Mouse (Mus musculus) heart, embryonic 13.5 days (tissue): Measurements from ENCODE around the gene Gm21985. TPM values are rescaled to one million over a fixed set of nuclear protein-coding genes. Genes with fewer than 3 reads are reported as not detected.
A peak's percentile ranks its signal among the peaks of the same experiment; 100 is the strongest.
"Not testable (repeated sequence)": the region's sequence is repeated elsewhere in the genome, so short reads cannot be mapped to it uniquely, and the experiment has no call there.

Experiments used
- ATAC-seq: fragments of 200-750 bp; cut with Nextera tagmentation; 2 replicates; pipeline ENCODE4 v1.8.0; 2017; ENCODE audit warnings: moderate TSS enrichment; ENCODE audit not compliant: insufficient number of reproducible peaks, low FRiP score, low TSS enrichment; ENCODE audit errors: extremely low read depth
- H3K27ac ChIP-seq: fragments of 300-500 bp; sonication (generic); replicated peaks from 2 replicates; pipeline ENCODE4 v1.5.1; 2015; ENCODE audit warnings: moderate library complexity, mild to moderate bottlenecking, inconsistent platforms
- H3K27me3 ChIP-seq: fragments of 300-500 bp; sonication (generic); replicated peaks from 2 replicates; pipeline ENCODE4 v1.6.1; 2015; ENCODE audit warnings: mild to moderate bottlenecking, inconsistent platforms
- H3K36me3 ChIP-seq: fragments of 300-500 bp; sonication (generic); 2 replicates; pipeline ENCODE4 v1.6.1; 2015; ENCODE audit warnings: mild to moderate bottlenecking, inconsistent platforms
- H3K4me1 ChIP-seq: fragments of 300-500 bp; sonication (generic); 2 replicates; pipeline ENCODE4 v1.6.1; 2015; ENCODE audit warnings: inconsistent platforms
- H3K4me2 ChIP-seq: fragments of 300-500 bp; sonication (generic); 2 replicates; pipeline ENCODE4 v1.6.1; 2015; ENCODE audit warnings: inconsistent platforms, mild to moderate bottlenecking, moderate library complexity
- H3K4me3 ChIP-seq: fragments of 300-500 bp; sonication (generic); 2 replicates; pipeline ENCODE4 v1.5.1; 2015; ENCODE audit warnings: moderate library complexity, mild to moderate bottlenecking, inconsistent platforms
- H3K9ac ChIP-seq: fragments of 300-500 bp; sonication (generic); 2 replicates; pipeline ENCODE4 v1.6.1; 2015; ENCODE audit warnings: inconsistent platforms, mild to moderate bottlenecking, moderate library complexity
- H3K9me3 ChIP-seq: fragments of 300-500 bp; sonication (generic); 2 replicates; pipeline ENCODE4 v1.6.1; 2016; ENCODE audit warnings: inconsistent platforms
- WGBS: fragments of 180-500 bp; shearing (Covaris S2); methylation state at CpG from one replicate; pipeline ENCODE4 v1.1.7; 2015; ENCODE audit warnings: mixed read lengths; 5-methylcytosine and 5-hydroxymethylcytosine counted together
- polyA plus RNA-seq: library from polyadenylated mRNA; unstranded; fragments of >200 nt; fragmentation: Nextera tagmentation; extraction: Ambion mirVana; gene quantifications from 2 replicates; pipeline ENCODE4 v1.2.1, GENCODE M21; 2015

Gene Gm21985
- polyA plus RNA-seq, 1 experiment from 2014 or later = not detected

DNA sequence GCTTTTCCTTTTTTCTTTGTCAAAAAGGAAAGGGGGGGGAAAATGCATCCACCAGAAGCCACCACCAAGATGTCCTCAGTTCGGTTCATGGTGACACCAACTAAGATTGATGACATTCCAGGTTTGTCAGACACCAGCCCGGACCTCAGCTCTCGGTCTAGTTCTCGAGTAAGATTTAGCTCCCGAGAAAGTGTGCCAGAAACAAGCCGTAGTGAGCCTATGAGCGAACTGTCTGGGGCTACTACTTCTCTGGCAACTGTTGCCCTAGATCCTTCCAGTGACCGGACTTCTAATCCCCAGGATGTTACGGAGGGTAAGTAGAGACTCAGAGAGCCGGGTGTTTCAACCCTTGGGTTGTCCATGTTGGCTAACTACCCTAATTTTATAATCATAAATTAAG, 666 bp downstream of the Gm21985 start:
- Histone ChIP-seq H3K9ac (peak overlapping the region; percentile 90), H3K9me3 (no peaks in the 10 kb centered on the region), H3K27ac (peak overlapping the region; percentile 95), H3K36me3 (0 out of 2 replicates have a peak, but pooled peaks cover 3% of the 10 kb centered on the region), H3K4me2 (peak overlapping the region; percentile 80), H3K4me1 (peaks cover 62% of the 10 kb centered on the region), H3K4me3 (peak overlapping the region; percentile 83), H3K27me3 (no peaks in the 10 kb centered on the region)
- ATAC-seq = no peak
- 30% methylated on average over 10 of the region's 10 CpGs for WGBS

DNA sequence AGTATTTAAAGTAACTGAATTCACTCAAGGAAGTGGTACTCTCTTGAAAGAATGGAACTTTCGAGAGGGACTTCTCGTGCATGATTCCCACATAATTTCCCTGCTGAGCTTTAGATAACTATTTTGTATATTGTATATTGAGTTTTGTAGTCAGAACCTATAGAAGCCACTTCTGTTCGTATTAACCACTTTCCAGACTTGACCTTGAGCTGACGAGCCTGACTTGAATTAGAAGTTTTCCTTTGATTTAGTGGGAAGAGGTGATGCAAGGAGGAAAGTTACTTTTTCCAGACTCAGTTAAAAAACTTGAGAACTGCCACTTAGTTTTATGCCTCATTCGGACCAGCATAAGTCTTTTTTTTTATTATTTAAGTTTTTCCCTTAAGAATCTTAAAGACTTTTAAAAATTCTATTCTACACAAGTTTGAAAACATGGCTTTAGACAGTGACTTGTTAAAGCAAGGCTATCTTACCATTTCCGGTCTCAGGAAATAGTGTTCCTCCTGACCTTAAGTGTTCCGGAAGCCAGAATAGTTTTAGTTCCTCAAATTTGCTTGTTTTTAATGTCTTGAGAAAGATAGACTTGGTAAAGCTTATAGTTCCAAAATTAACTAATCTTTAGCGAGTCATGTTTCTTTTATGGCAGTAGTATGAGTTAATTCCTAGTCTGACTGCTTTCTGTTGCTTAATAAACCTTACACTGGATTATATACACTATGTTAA, 1.6 kb downstream of the Gm21985 start:
- Histone ChIP-seq H3K27ac (0 out of 2 replicates have a peak overlapping the region, but pooled peaks have one; percentile 28), H3K4me2 (peak overlapping the region; percentile 80), H3K27me3 (no peaks in the 10 kb centered on the region), H3K9me3 (no peaks in the 10 kb centered on the region), H3K4me3 (peak overlapping the region; percentile 83), H3K9ac (peak overlapping the region; percentile 90), H3K36me3 (0 out of 2 replicates have a peak, but pooled peaks cover 3% of the 10 kb centered on the region), H3K4me1 (peaks cover 57% of the 10 kb centered on the region)
- ATAC-seq = no peak
- WGBS = 54% methylated on average over 8 of the region's 8 CpGs

DNA sequence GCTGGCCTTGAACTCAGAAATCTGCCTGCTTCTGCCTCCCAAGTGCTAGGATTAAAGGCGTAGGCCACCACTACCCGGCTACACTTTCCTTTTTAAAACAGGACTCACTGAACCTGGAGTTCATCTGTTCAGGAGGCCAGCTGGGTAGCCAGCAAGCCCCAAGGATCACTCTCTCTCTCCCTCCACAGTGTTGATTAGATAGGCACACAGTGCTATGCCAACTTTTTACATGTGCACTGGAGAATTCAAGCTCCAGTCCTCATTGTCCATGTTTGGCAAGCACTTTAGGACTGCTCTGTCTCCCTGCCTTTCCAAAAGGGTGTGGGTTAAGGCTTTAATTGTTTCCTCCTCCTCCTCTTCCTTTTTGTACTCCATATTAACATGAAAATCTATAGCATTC, 3.9 kb downstream of the Gm21985 start:
- 34% methylated on average over 2 of the region's 2 CpGs for WGBS
- Histone ChIP-seq H3K9me3 (no peaks in the 10 kb centered on the region), H3K27ac (peak overlapping the region; percentile 68), H3K4me1 (peaks cover 46% of the 10 kb centered on the region), H3K36me3 (peaks cover 9% of the 10 kb centered on the region), H3K9ac (0 out of 2 replicates have a peak overlapping the region, but pooled peaks have one; percentile 24), H3K27me3 (no peaks in the 10 kb centered on the region), H3K4me3 (no peak overlapping the region), H3K4me2 (peak overlapping the region; percentile 28)
- ATAC-seq = no peak

DNA sequence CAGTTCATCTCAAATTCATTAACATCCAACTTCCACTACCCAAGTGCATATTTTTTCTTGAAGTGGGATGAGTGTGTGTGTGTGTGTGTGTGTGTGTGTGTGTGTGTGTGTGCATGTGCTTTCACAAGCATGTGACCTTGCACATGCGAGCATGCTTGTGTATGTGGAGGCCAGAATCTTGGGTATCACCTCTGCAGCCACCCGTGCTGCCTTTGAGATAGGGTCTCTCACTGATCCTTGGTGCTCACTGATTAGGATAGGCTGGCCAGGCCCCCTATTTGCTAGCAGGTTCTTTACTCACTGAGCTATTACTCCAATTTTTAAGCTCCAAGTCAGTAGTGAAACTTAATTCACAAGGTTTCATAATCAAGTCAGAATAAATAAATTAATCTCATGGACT, 6.8 kb downstream of the Gm21985 start:
- Histone ChIP-seq H3K36me3 (peaks cover 17% of the 10 kb centered on the region), H3K27me3 (no peaks in the 10 kb centered on the region), H3K9ac (no peak overlapping the region), H3K27ac (no peak overlapping the region), H3K4me2 (no peak overlapping the region), H3K4me1 (peaks cover 29% of the 10 kb centered on the region), H3K9me3 (no peaks in the 10 kb centered on the region), H3K4me3 (no peak overlapping the region)
- ATAC-seq = no peak
- 65% methylated on average over 2 of the region's 2 CpGs for WGBS

DNA sequence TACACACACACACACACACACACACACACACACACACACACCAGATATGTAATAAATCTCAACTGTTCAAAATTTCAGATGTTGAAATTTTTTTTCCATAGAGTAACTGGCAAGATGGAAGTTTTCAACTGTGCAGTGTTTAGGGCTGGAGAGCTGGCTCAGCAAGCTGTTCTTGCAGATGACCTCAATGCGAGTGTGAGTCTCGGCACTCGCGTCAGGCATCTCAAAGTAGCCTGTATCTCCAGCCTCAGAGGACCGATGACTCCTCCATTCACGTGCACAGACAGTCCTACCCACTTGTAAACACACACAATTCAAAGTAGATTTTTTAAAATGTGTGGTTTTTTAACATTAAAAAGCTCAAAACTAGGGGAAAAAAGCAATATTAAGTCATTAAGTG, 7.4 kb downstream of the Gm21985 start:
- Histone ChIP-seq H3K27ac (no peak overlapping the region), H3K4me3 (no peak overlapping the region), H3K9me3 (no peaks in the 10 kb centered on the region), H3K36me3 (peaks cover 17% of the 10 kb centered on the region), H3K27me3 (no peaks in the 10 kb centered on the region), H3K4me1 (peaks cover 25% of the 10 kb centered on the region), H3K9ac (no peak overlapping the region), H3K4me2 (no peak overlapping the region)
- no peak for ATAC-seq
- 81% methylated on average over 6 of the region's 6 CpGs for WGBS

DNA sequence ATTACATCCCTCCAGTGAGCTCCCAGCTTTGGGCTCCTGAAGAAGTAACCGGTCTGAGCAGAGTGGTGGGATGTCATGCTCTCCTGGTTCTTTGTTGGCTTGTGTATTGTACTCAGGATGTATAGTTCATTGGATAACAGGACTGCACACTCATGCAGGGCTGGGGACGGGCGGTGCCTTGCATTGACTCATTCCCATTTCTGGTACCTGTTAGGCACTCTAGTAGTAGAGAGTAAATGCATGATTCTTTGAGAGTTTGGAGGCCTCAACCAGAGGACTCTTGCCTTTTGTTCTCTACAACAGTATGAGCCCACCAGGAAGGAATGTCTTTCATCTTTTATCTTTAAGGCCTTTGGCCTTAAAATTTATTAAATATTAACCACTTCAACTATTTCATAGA, 10.8 kb downstream of the Gm21985 start:
- H3K27ac ChIP-seq = no peak overlapping the region
- no peaks in the 10 kb centered on the region for H3K9me3 ChIP-seq
- no peak overlapping the region for H3K4me3 ChIP-seq
- WGBS = 94% methylated on average over 3 of the region's 3 CpGs
- no peak overlapping the region for H3K9ac ChIP-seq
- H3K27me3 ChIP-seq = no peaks in the 10 kb centered on the region
- no peak overlapping the region for H3K4me2 ChIP-seq
- H3K36me3 ChIP-seq = peaks cover 14% of the 10 kb centered on the region
- ATAC-seq = no peak
- no peaks in the 10 kb centered on the region; the same call in 1 of the 2 replicates for H3K4me1 ChIP-seq

DNA sequence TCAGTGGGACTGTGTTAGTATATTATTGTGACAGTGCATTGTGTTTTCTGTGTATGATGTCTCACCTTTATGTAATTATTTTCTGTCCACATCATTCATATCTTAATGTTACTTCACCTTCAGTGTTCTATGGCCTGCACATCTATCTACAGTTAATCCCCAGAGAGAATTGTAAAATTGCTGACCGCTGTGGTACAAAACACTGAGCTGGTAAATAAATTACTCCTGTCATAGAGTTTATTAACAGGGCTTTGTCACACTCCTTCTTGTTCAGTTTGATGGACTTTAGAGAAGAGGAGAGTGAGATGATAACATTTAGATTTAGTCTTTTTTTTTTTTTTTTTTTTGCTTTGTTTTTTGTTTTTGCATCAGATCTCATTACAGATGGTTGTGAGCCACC, 16.7 kb downstream of the Gm21985 start:
- Histone ChIP-seq H3K9ac (no peak overlapping the region), H3K4me1 (peaks cover 10% of the 10 kb centered on the region), H3K27me3 (no peaks in the 10 kb centered on the region), H3K36me3 (no peaks in the 10 kb centered on the region), H3K27ac (no peak overlapping the region), H3K9me3 (no peaks in the 10 kb centered on the region), H3K4me3 (no peak overlapping the region), H3K4me2 (no peak overlapping the region)
- no peak for ATAC-seq
- WGBS = 96% methylated on average over 1 of the region's 1 CpGs

DNA sequence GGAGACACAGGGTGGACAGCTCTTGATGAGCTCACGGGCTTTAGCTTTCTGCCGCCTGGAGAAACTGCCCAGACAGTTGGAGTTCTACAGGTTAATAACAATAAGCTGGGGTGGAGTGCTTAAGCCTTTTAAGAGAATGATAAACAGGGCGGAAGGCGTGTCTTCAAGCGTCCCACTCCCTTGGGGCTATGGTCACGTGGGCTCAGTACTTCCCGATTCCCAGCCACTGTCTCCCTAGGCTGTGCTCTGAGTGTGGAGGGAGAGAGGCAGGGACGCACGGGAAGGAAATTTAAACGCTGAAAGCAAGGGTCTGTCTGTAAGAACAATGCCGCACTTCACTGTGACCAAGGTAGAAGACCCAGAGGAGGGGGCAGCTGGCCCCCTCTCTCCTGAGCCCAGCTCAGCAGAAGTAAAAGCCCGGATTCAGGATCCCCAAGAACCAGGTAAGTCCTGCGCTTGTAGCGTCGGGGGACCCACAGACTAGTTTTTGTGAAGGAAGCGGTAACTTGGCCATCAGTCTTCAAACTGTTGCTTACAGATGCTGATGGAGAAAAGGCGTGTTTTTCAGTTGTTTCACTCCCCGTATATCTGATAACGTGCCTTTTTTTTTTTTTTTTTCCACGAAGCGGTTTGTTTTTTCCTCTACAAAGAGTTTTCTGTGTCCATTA, 18.4 kb downstream of the Gm21985 start:
- Histone ChIP-seq H3K36me3 (no peaks in the 10 kb centered on the region), H3K9me3 (no peaks in the 10 kb centered on the region), H3K4me3 (peak overlapping the region; percentile 69), H3K27ac (peak overlapping the region; percentile 67), H3K27me3 (no peaks in the 10 kb centered on the region), H3K9ac (peak overlapping the region; percentile 89), H3K4me2 (peak overlapping the region; percentile 90), H3K4me1 (peaks cover 14% of the 10 kb centered on the region)
- 2% methylated on average over 21 of the region's 21 CpGs for WGBS
- peak; percentile 94 for ATAC-seq

DNA sequence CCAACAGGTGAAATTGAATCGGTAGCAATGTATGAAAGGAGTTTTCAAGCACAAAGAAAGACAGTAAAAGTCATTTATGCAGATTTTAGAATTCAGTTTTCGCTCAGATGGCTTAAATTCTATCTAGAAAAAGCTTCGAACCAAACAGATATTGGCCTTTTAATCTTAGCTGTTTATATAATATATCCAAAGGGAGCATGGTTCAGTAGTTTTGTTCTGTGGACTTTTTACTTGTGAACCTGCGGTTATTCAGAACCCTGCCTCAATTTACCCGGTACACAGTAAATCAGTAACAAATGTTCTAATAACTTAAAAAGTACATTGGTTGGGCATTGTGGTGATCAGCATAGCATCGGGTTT, 18.9 kb downstream of the Gm21985 start:
- Histone ChIP-seq H3K27ac (no peak overlapping the region), H3K9ac (peak overlapping the region; percentile 89), H3K4me1 (peaks cover 16% of the 10 kb centered on the region), H3K4me2 (peak overlapping the region; percentile 90), H3K36me3 (no peaks in the 10 kb centered on the region), H3K27me3 (no peaks in the 10 kb centered on the region), H3K4me3 (peak overlapping the region; percentile 69), H3K9me3 (no peaks in the 10 kb centered on the region)
- ATAC-seq = no peak
- WGBS = 57% methylated on average over 6 of the region's 6 CpGs

DNA sequence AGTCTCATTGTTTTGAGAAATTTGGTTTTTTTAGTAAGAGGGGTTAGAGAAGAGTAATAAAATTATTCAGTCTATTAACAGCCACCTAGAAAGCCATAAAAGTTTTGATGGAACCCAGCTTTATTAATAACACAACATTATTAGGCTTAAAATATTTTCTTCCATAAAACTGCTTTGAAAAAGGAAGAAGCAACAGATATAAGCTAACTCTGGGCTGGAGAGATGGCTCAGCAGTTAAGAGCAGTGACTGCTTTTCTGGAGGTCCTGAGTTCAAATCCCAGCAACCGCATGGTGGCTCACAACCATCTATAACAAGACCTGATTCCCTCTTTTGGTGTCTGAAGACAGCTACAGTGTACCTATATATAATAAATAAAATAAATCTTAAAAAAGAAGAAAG, 19.9 kb downstream of the Gm21985 start:
- peaks cover 16% of the 10 kb centered on the region for H3K4me1 ChIP-seq
- H3K4me3 ChIP-seq, H3K27me3 ChIP-seq, H3K27ac ChIP-seq, H3K36me3 ChIP-seq, H3K9ac ChIP-seq, H3K4me2 ChIP-seq, ATAC-seq, H3K9me3 ChIP-seq: not testable (repeated sequence)
- 93% methylated on average over 1 of the region's 1 CpGs for WGBS

DNA sequence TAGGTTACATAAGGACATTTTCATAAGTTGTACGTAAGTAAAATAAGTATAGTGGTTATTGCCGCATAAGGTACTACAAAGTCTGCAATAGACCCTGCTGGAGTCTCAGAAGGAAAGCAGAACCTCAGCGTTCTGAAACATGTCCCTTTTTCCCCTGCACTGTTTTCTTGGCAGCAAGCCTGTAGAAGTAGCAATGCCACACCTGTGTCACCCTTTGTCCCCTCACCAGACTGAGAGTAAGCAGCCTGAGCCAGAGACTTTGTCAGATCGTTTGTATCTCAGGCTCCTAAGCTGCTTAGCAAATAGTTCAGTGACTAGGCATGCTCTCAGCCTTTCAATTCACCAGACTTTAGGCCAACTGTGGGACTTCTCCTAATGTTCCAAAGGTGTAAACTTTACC, 20.9 kb downstream of the Gm21985 start:
- peaks cover 16% of the 10 kb centered on the region for H3K4me1 ChIP-seq
- H3K27ac ChIP-seq = no peak overlapping the region
- ATAC-seq = no peak

More for the DNA sequence above, 20.9 kb downstream of the Gm21985 start:
- Histone ChIP-seq H3K4me3 (no peak overlapping the region), H3K36me3 (no peaks in the 10 kb centered on the region), H3K4me2 (no peak overlapping the region; the same call in 1 of the 2 replicates), H3K9me3 (no peaks in the 10 kb centered on the region), H3K9ac (peak overlapping the region; percentile 3; the same call in 1 of the 2 replicates), H3K27me3 (no peaks in the 10 kb centered on the region)
- WGBS = 60% methylated on average over 4 of the region's 4 CpGs
